Mouse (Mus musculus) hindbrain, postnatal 0 days (tissue): ENCODE results near the gene Bicdl1. TPM values are rescaled to one million over a fixed set of nuclear protein-coding genes. Genes with fewer than 3 reads are reported as not detected.

ENCODE experiments used
- ATAC-seq: fragments of 200-750 bp; cut with Nextera tagmentation; 2 replicates; pipeline ENCODE4 v1.8.0; 2017; ENCODE audit warnings: mild to moderate bottlenecking, moderate TSS enrichment, moderate library complexity
- DNase-seq: peaks from one replicate; pipeline ENCODE4 v3.0.0-alpha.2; 2015; ENCODE audit warnings: low spot score
- H3K27ac ChIP-seq: fragments of 300-500 bp; sonication (generic); 2 replicates; pipeline ENCODE4 v1.5.1; 2014; ENCODE audit warnings: mild to moderate bottlenecking
- H3K27me3 ChIP-seq: fragments of 300-500 bp; sonication (generic); 2 replicates; pipeline ENCODE4 v1.6.1; 2014; ENCODE audit warnings: low read length, mixed read lengths; ENCODE audit not compliant: insufficient read depth
- H3K36me3 ChIP-seq: fragments of 300-500 bp; sonication (generic); 2 replicates; pipeline ENCODE4 v1.6.1; 2014; ENCODE audit warnings: low read length, mixed read lengths; ENCODE audit not compliant: insufficient read depth
- H3K4me1 ChIP-seq: fragments of 300-500 bp; sonication (generic); 2 replicates; pipeline ENCODE4 v1.6.1; 2014; ENCODE audit warnings: antibody characterized with exemption, low read length, mixed read lengths; ENCODE audit not compliant: insufficient read depth
- H3K4me2 ChIP-seq: fragments of 300-500 bp; sonication (generic); 2 replicates; pipeline ENCODE4 v1.6.1; 2014; ENCODE audit warnings: low read depth, mild to moderate bottlenecking, low read length, moderate library complexity, mixed read lengths
- H3K4me3 ChIP-seq: fragments of 300-500 bp; sonication (generic); 2 replicates; pipeline ENCODE4 v1.5.1; 2014; ENCODE audit warnings: low read length
- H3K9ac ChIP-seq: fragments of 300-500 bp; sonication (generic); replicated peaks from 2 replicates; pipeline ENCODE4 v1.6.1; 2014; ENCODE audit warnings: mild to moderate bottlenecking, low read length, moderate library complexity, mixed read lengths
- H3K9me3 ChIP-seq: fragments of 300-500 bp; sonication (generic); 2 replicates; pipeline ENCODE4 v1.6.1; 2016; ENCODE audit warnings: low read length, mixed read lengths
- CTCF ChIP-seq: IDR thresholded peaks from 2 replicates; pipeline ENCODE4 v1.5.1; 2016; ENCODE audit warnings: antibody characterized with exemption, control low read depth, low read depth
- WGBS: fragments of 180-500 bp; shearing (Covaris S2); extraction: QIAGEN DNeasy Blood & Tissue Kit; methylation state at CpG from one replicate; pipeline ENCODE4 v1.1.7; 2014; 5-methylcytosine and 5-hydroxymethylcytosine counted together
- polyA plus RNA-seq: library from polyadenylated mRNA; unstranded; fragments of >200 nt; fragmentation: Nextera tagmentation; extraction: Ambion mirVana; gene quantifications from 2 replicates; pipeline ENCODE4 v1.2.1, GENCODE M21; 2015
- total RNA-seq: library from RNA; depleted of rRNA; stranded (reverse); fragments of >200 nt; gene quantifications from 2 replicates; pipeline ENCODE4 v1.2.3, GENCODE M21; 2014

Bicdl1 gene
- total and polyA plus RNA-seq, 2 experiments from 2014 or later: 28.8 to 124 TPM

DNA sequence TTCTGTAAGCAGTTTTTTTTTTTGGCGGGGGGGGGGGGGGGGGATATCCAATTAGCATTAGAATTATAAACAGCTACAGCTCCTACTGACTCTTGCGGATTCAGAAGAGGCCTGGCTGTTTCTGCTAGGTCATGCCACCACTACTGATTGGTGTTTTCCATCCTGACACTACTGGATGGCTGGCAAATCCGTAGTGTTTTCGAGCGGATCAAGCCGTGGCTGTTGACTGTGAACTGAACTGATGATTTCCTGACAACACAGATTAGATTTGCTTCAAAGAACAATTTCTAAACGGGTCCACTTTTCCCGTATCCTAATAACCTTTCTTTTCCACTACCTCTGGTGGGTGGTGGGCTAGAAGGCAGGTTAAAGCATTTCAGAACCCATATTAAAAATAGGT lies 16.9 kb upstream of the Bicdl1 start:
- Histone ChIP-seq H3K9me3 (no peaks in the 10 kb centered on the region), H3K4me2 (no peak overlapping the region), H3K27me3 (no peaks in the 10 kb centered on the region), H3K4me3 (no peak overlapping the region), H3K36me3 (no peaks in the 10 kb centered on the region), H3K4me1 (no peaks in the 10 kb centered on the region), H3K9ac (no peak overlapping the region), H3K27ac (no peak overlapping the region)
- WGBS: 49% methylated on average over 7 of the region's 8 CpGs
- no peak for ATAC-seq
- TF ChIP-seq CTCF: no peak
- no peak for DNase-seq

DNA sequence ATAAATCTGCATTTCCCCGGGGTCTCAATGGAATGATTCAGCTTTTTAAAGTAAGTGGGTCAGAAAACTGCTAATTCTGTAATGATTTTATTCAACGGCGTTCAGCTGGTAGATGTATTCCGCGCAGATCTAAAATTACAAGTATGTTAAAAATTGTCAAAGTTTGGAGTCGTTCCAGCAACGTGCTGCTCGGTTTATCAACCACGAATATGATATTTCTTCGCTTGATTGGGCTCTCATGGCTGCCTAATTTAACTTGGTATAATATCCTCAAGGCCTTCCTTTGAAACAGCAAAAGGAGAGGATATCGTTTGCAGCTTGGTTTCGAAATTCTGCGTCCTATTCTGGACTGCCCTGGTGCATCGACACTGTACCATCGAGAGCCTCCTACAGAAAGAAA lies 13.9 kb upstream of the Bicdl1 start:
- H3K27ac ChIP-seq: no peak overlapping the region
- no peaks in the 10 kb centered on the region for H3K9me3 ChIP-seq
- no peak for ATAC-seq
- WGBS: 65% methylated on average over 15 of the region's 15 CpGs
- DNase-seq: peak; percentile 5
- no peak overlapping the region for H3K4me3 ChIP-seq
- no peaks in the 10 kb centered on the region for H3K36me3 ChIP-seq
- no peak for TF ChIP-seq CTCF
- no peaks in the 10 kb centered on the region for H3K27me3 ChIP-seq
- H3K4me1 ChIP-seq: no peaks in the 10 kb centered on the region
- no peak overlapping the region for H3K9ac ChIP-seq
- no peak overlapping the region for H3K4me2 ChIP-seq

DNA sequence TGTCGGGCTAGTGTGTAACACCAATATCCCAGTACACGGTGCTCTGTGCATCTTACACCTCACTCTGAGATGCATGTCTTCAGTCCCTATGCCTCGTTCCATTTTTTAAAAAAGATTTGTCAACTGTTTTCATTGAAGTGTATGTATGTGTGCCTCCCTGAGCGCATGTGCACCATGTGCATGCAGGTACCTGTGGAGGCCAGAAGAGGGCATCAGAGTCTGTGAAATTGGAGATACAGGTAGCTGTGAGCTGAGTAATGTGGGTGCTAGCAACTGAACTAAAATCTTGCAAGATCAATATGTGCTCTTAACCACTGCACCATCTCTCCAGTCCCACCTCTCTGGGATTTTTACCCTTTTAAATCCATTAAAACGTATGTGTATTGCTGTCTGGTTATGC lies 6.6 kb upstream of the Bicdl1 start:
- Histone ChIP-seq H3K27me3 (no peaks in the 10 kb centered on the region), H3K27ac (no peak overlapping the region), H3K4me1 (no peaks in the 10 kb centered on the region), H3K9me3 (no peaks in the 10 kb centered on the region), H3K4me2 (no peak overlapping the region), H3K36me3 (no peaks in the 10 kb centered on the region), H3K4me3 (no peak overlapping the region), H3K9ac (no peak overlapping the region)
- WGBS: 95% methylated on average over 5 of the region's 5 CpGs
- TF ChIP-seq CTCF: no peak
- ATAC-seq (no peak), DNase-seq (no peak)

DNA sequence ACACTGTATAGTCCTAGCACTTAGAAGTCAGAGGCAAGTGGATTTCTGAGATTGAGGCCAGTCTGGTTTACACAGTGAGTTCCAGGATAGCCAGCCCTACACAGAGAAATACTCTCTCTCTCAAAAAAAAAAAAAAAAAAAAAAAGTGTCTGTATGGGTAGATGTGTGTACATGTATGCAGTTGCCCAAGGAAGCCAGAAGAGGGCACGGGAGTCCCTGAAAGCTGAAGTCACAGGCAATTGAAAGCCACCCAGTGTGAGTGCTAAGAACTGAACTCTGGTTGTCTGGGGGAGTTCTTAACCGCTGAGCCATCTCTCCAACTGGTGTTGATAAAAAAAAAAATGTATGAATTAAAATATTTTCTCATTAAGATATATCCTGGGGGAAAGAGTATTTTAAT lies 3.1 kb upstream of the Bicdl1 start:
- Histone ChIP-seq H3K4me3 (no peak overlapping the region), H3K9me3 (no peaks in the 10 kb centered on the region), H3K27me3 (no peaks in the 10 kb centered on the region), H3K4me1 (peaks cover 4% of the 10 kb centered on the region; the same call in 1 of the 2 replicates), H3K36me3 (no peaks in the 10 kb centered on the region), H3K27ac (no peak overlapping the region), H3K9ac (no peak overlapping the region), H3K4me2 (no peak overlapping the region)
- ATAC-seq (no peak), DNase-seq (peak; percentile 48)
- peak; percentile 48 for TF ChIP-seq CTCF
- 82% methylated on average over 2 of the region's 2 CpGs for WGBS

DNA sequence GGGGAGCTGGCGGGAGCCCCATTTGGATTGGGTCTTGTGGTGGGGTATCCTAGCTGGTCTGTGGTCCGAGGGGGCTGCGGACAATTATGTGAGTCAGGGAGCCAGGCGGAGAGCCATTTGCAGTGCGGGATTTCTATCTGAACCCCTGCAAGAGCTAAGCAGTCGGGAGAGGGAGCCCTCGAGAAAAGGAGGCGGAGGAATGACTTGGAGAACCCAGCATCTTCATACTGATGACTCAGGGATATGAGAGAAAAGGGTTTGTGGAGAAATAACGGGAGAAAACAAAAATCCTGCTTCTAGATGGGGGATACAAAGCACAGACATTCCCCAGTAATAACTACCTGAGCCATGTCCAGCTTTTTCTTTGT lies 1.4 kb upstream of the Bicdl1 start:
- peak overlapping the region; percentile 79 for H3K4me3 ChIP-seq
- H3K9ac ChIP-seq: peak overlapping the region; percentile 77
- WGBS: under 1% methylated on average over 9 of the region's 9 CpGs
- peaks cover 4% of the 10 kb centered on the region; the same call in 1 of the 2 replicates for H3K4me1 ChIP-seq
- peak; percentile 72 for TF ChIP-seq CTCF
- H3K27me3 ChIP-seq: no peaks in the 10 kb centered on the region
- H3K36me3 ChIP-seq: no peaks in the 10 kb centered on the region
- ATAC-seq: peak; percentile 78
- peak; percentile 91 for DNase-seq
- peak overlapping the region; percentile 95 for H3K27ac ChIP-seq
- H3K4me2 ChIP-seq: peak overlapping the region; percentile 67
- H3K9me3 ChIP-seq: no peaks in the 10 kb centered on the region

DNA sequence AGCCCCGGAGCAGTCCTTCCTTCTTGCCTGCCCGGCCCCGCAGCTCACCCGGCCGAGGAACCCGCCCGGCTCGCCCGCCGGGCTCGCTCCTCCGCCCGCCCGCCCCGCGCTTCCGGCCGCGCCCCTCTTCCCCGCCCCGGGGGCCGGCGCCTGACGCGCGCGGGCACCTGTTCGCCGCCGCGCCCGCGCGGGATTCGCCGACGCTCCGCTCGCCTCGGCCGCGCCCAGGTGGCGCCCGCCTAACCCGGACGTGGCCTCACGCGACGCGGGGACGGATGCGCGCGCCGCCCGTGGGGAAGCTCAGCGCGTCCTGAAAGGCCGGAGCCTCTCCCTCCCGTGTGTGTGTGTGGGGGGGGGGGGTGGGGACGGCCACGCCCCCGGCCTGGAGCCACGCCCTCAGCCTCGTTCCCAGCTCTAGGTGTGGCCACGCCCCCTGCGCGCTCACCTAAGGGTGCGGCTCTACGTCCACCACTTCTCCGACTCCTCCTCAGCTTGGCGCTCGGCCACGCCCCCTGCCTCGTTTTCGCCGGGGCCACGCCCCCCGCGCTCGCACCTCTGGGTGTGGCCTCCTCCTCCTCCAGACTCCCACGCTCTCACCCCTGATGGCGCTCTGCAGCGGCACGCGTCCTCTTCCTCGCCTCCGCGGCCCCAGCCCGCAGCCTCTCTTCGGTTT lies 891 bp upstream of the Bicdl1 start:
- ATAC-seq: peak; percentile 90
- 2% methylated on average over 68 of the region's 91 CpGs for WGBS

DNA sequence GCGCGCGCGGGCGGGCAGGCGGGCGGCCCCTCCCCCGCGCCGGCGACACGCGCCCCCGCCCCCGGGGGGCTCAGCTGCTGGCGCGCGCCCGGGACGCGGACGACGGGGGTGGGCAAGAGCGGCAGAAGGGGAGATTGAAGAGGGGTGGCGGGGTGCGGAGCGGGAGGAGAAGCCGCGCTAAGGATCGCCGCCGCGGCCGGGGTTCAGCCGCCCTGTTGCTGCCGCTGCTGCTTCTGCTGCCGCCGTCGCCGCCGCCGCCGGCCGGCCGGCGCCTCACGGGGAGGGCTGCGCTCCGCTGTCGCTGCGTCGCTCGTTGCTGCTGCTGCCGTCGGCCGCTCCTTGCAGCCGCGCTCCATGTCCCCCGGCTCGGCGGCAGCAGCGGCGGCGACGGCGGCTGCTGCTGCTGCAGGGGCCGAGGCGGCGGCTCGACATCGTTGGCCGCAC lies 333 bp upstream of the Bicdl1 start:
- 4% methylated on average over 63 of the region's 72 CpGs for WGBS
- DNase-seq (peak; percentile 79), ATAC-seq (no peak; the same call in 1 of the 2 replicates)
- H3K4me3 ChIP-seq: peak overlapping the region; percentile 79
- H3K27ac ChIP-seq: peak overlapping the region; percentile 95
- H3K4me1 ChIP-seq: peaks cover 4% of the 10 kb centered on the region; the same call in 1 of the 2 replicates
- no peaks in the 10 kb centered on the region for H3K36me3 ChIP-seq
- no peak for TF ChIP-seq CTCF
- H3K4me2 ChIP-seq: peak overlapping the region; percentile 67
- H3K9me3 ChIP-seq: no peaks in the 10 kb centered on the region
- H3K27me3 ChIP-seq: no peaks in the 10 kb centered on the region
- H3K9ac ChIP-seq: peak overlapping the region; percentile 77

More for the DNA sequence above, 891 bp upstream of the Bicdl1 start:
- DNase-seq: peak; percentile 94
- TF ChIP-seq CTCF: no peak
- H3K4me3 ChIP-seq: peak overlapping the region; percentile 79
- H3K27me3 ChIP-seq: no peaks in the 10 kb centered on the region
- H3K9me3 ChIP-seq: no peaks in the 10 kb centered on the region
- peaks cover 4% of the 10 kb centered on the region; the same call in 1 of the 2 replicates for H3K4me1 ChIP-seq
- peak overlapping the region; percentile 67 for H3K4me2 ChIP-seq
- peak overlapping the region; percentile 95 for H3K27ac ChIP-seq
- no peaks in the 10 kb centered on the region for H3K36me3 ChIP-seq
- H3K9ac ChIP-seq: peak overlapping the region; percentile 77
